ENCODE assay signal across 8 mouse cellular contexts in genomic region chr8:123042158-123042973, GRCm38 (mm10). TPM values are rescaled to one million over a fixed set of nuclear protein-coding genes. Genes with fewer than 3 reads are reported as not detected.
DNase-seq lines count a peak whose midpoint lies in the region; ATAC-seq and TF ChIP-seq lines count a peak whose summit lies in the region.

TSS of gene Ankrd11 (minus strand) at chr8:123042277.

- peak within 1 kb of the TSS; percentile 99 for H3K4me3 ChIP-seq in embryonic facial prominence, embryonic 14.5 days (ENCODE audit: low read depth, low read length)
- peak within 1 kb of the TSS; percentile 90 for H3K4me3 ChIP-seq in heart, adult 2 months
- peak within 1 kb of the TSS; percentile 99 for H3K4me3 ChIP-seq in limb, embryonic 13.5 days
- H3K4me3 ChIP-seq in midbrain, embryonic 16.5 days (ENCODE audit: low read depth, low read length) = peak within 1 kb of the TSS; percentile 100

- H3K9me3 ChIP-seq in embryonic facial prominence, embryonic 14.5 days (ENCODE audit: control insufficient read depth, low read length) = no peaks in the 10 kb centered on the region
- H3K9me3 ChIP-seq in limb, embryonic 13.5 days = no peaks in the 10 kb centered on the region
- H3K9me3 ChIP-seq in midbrain, embryonic 16.5 days (replicated peaks; ENCODE audit: control insufficient read depth, low read length, poor library complexity, severe bottlenecking) = no peaks in the 10 kb centered on the region

- intact Hi-C loops in heart, adult 2 months (cut with DNase I) = loop anchor here (1.0 to 2.0 kb wide), 3 partner anchors 23 to 136 kb away; no protein-coding TSS in a partner anchor

- TF ChIP-seq POLR2A in heart, adult 2 months (IDR thresholded peaks at IDR 0.05; ENCODE audit: insufficient read depth, low read depth, low read length) = peak; percentile 99

- DNase-seq in 3T3-L1 (ENCODE audit: low read depth, low spot score) = peak; percentile 100
- peak; percentile 97 to 98 for DNase-seq in adrenal gland, postnatal 4 days (ENCODE audit: low spot score in 2 of 2)
- DNase-seq in embryonic facial prominence, embryonic 14.5 days (ENCODE audit: low spot score) = peak; percentile 100
- DNase-seq in heart, adult 2 months = peak; percentile 99 to 100
- DNase-seq in kidney, adult 8-10 months = peak; percentile 100
- DNase-seq in spleen, postnatal 10 days (ENCODE audit: low spot score in 2 of 2) = peak; percentile 99

- H3K27ac ChIP-seq in embryonic facial prominence, embryonic 14.5 days (replicated peaks; ENCODE audit: low read depth, low read length) = peak within 1 kb of the TSS; percentile 98
- H3K27ac ChIP-seq in heart, adult 2 months = peak within 1 kb of the TSS; percentile 99
- peak within 1 kb of the TSS; percentile 98 for H3K27ac ChIP-seq in limb, embryonic 13.5 days
- H3K27ac ChIP-seq in midbrain, embryonic 16.5 days (ENCODE audit: low read length) = peak within 1 kb of the TSS; percentile 95

- TF ChIP-seq EP300 in heart, adult 2 months (IDR thresholded peaks at IDR 0.05; ENCODE audit: insufficient read depth, low read depth, low read length) = peak; percentile 77; the same call in 1 of the 2 replicates

- TF ChIP-seq CTCF in heart, adult 2 months (IDR thresholded peaks at IDR 0.05) = peak; percentile 55

- ATAC-seq in embryonic facial prominence, embryonic 14.5 days (ENCODE audit: low read depth) = peak; percentile 98
- peak; percentile 98 for ATAC-seq in limb, embryonic 13.5 days (ENCODE audit: low FRiP score, low read depth)
- ATAC-seq in midbrain, embryonic 16.5 days = peak; percentile 99

- peaks cover 20% of the 10 kb centered on the region for H3K4me1 ChIP-seq in embryonic facial prominence, embryonic 14.5 days (ENCODE audit: control insufficient read depth, insufficient read depth, low read length)
- peaks cover 12% of the 10 kb centered on the region for H3K4me1 ChIP-seq in heart, adult 2 months (ENCODE audit: control insufficient read depth, insufficient read depth, low read length)
- peaks cover 31% of the 10 kb centered on the region for H3K4me1 ChIP-seq in limb, embryonic 13.5 days
- peaks cover 36% of the 10 kb centered on the region for H3K4me1 ChIP-seq in midbrain, embryonic 16.5 days (ENCODE audit: control insufficient read depth, insufficient read depth, low read length)

- H3K9ac ChIP-seq in embryonic facial prominence, embryonic 14.5 days (ENCODE audit: low read depth, low read length) = peak within 1 kb of the TSS; percentile 99
- H3K9ac ChIP-seq in heart, adult 2 months (ENCODE audit: low read depth, low read length) = peak within 1 kb of the TSS; percentile 94
- H3K9ac ChIP-seq in limb, embryonic 13.5 days = peak within 1 kb of the TSS; percentile 100
- H3K9ac ChIP-seq in midbrain, embryonic 16.5 days (ENCODE audit: low read depth, low read length) = peak within 1 kb of the TSS; percentile 99

- 0 out of 2 replicates have a peak, but pooled peaks cover 5% of the 10 kb centered on the region for H3K36me3 ChIP-seq in embryonic facial prominence, embryonic 14.5 days (ENCODE audit: control insufficient read depth, insufficient read depth, low read length)
- peaks cover 24% of the 10 kb centered on the region for H3K36me3 ChIP-seq in heart, adult 2 months (ENCODE audit: control insufficient read depth, insufficient read depth, low read length)
- H3K36me3 ChIP-seq in limb, embryonic 13.5 days = peaks cover 4% of the 10 kb centered on the region; the same call in 1 of the 2 replicates
- no peaks in the 10 kb centered on the region for H3K36me3 ChIP-seq in midbrain, embryonic 16.5 days (ENCODE audit: control insufficient read depth, insufficient read depth, low read length)

- H3K4me2 ChIP-seq in embryonic facial prominence, embryonic 14.5 days (ENCODE audit: low read depth, low read length) = peak within 1 kb of the TSS; percentile 78
- peak within 1 kb of the TSS; percentile 80 for H3K4me2 ChIP-seq in limb, embryonic 13.5 days (replicated peaks)
- peak within 1 kb of the TSS; percentile 88 for H3K4me2 ChIP-seq in midbrain, embryonic 16.5 days (ENCODE audit: low read length)

- no peaks in the 10 kb centered on the region for H3K27me3 ChIP-seq in embryonic facial prominence, embryonic 14.5 days (replicated peaks; ENCODE audit: control insufficient read depth, insufficient read depth, low read length)
- no peaks in the 10 kb centered on the region for H3K27me3 ChIP-seq in heart, adult 2 months (ENCODE audit: control insufficient read depth, insufficient read depth, low read length)
- no peaks in the 10 kb centered on the region for H3K27me3 ChIP-seq in limb, embryonic 13.5 days
- H3K27me3 ChIP-seq in midbrain, embryonic 16.5 days (ENCODE audit: control insufficient read depth, insufficient read depth, low read depth, low read length) = no peaks in the 10 kb centered on the region

- peaks cover 3% of the 10 kb centered on the region for H3K79me2 ChIP-seq in heart, adult 2 months (replicated peaks; ENCODE audit: control insufficient read depth, insufficient read depth, low read length)

- 0% methylated on average over 55 of the region's 91 CpGs for WGBS in embryonic facial prominence, embryonic 14.5 days
- under 1% methylated on average over 90 of the region's 91 CpGs for WGBS in heart, adult 2 months
- WGBS in limb, embryonic 13.5 days = under 1% methylated on average over 69 of the region's 91 CpGs
- under 1% methylated on average over 90 of the region's 91 CpGs for WGBS in midbrain, embryonic 16.5 days

RNA-seq across cellular contexts. Expression of gene Ankrd11, which starts in this region (rescaled TPM):
- 100 to 1,000 TPM; 132 TPM for total RNA-seq in adrenal gland, postnatal 4 days (2021)
- polyA plus RNA-seq in embryonic facial prominence, embryonic 14.5 days (2014; fragmentation: Nextera tagmentation; extraction: Ambion mirVana) = 53.5 and 55.0 TPM in 2 replicates
- total RNA-seq in heart, adult 2 months (2021) = 10 to 100 TPM; 68.0 to 76.3 TPM
- polyA plus RNA-seq in heart, adult 2 months (2012; rRNA removed) = 34.4 and 48.3 TPM in 2 replicates
- 40.9 and 48.7 TPM in 2 replicates for polyA plus RNA-seq in limb, embryonic 13.5 days (2015; fragmentation: Nextera tagmentation; extraction: Ambion mirVana)
- polyA plus RNA-seq in midbrain, embryonic 16.5 days (2015; fragmentation: Nextera tagmentation; extraction: Ambion mirVana) = 23.2 and 25.8 TPM in 2 replicates

Comparison
In these comparisons a context has a peak if more than half of its experiments do, and no peak if none do; other contexts are left out.
1. Peak in every context shown above with its lines: DNase-seq, ATAC-seq, H3K4me3 ChIP-seq and H3K27ac ChIP-seq.